Mouse (Mus musculus): Measurements from ENCODE around the gene Nme3. TPM values are rescaled to one million over a fixed set of nuclear protein-coding genes. Genes with fewer than 3 reads are reported as not detected.

Gene Nme3
- 10 to 100 TPM; 33.8 to 36.0 TPM for total RNA-seq (2021)
- long read RNA-seq, experiment 1, transcript Nme3-203 (4 exons, 484 nt) = minor isoform, 6 of 22 reads
- long read RNA-seq, experiment 1, transcript Nme3-201 (5 exons, 715 nt) = major isoform, 12 of 22 reads
- long read RNA-seq, experiment 1, partial matches to known transcripts = 1 of 22 reads
- long read RNA-seq, experiment 1, other reads (novel, unspliced or antisense) = 3 of 22 reads
- long read RNA-seq, experiment 2, transcript Nme3-201 (5 exons, 715 nt) = major isoform, 6 of 11 reads
- long read RNA-seq, experiment 2, partial matches to known transcripts = 0 of 11 reads
- long read RNA-seq, experiment 2, other reads (novel, unspliced or antisense) = 1 of 11 reads

DNA sequence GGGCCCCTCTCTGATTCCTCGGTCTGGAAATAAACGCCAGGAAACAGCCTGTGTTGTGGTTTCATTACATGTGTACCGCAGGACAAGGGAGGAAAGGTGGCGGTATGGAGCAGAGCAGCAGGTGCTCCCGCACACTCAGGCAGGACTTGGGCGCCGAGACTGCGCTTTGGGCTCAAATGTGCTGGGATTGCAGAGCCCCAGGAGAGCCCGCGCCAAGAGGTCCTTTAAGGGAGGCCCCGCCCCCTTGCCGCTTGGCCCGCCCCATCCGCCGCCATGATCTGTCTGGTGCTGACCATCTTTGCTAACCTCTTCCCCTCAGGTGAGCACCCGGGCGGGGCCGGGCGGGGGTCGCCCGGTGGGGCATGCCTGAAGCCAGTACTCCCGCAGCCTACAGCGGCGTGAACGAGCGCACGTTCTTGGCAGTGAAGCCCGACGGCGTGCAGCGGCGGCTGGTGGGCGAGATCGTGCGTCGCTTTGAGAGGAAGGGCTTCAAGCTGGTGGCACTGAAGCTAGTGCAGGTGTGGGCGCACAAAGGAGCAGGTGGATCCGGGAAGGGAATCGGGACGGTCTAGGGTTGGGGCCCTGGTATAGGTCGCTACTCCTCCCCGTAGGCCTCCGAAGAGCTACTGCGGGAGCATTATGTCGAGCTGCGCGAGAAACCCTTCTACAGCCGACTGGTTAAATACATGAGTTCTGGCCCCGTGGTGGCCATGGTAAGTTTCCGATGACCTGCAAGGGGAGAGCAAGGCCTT is at the start of gene Nme3:
TSS of gene Nme3 (plus strand) at position 260 of the 752 bp plus-strand sequence.
- DNase-seq = peak; percentile 74 to 84

- no peak for DNase-seq
These were observed 48.9 kb upstream of the Nme3 start for GRCm38 (mm10) chr17:24847386-24847785.

DNA sequence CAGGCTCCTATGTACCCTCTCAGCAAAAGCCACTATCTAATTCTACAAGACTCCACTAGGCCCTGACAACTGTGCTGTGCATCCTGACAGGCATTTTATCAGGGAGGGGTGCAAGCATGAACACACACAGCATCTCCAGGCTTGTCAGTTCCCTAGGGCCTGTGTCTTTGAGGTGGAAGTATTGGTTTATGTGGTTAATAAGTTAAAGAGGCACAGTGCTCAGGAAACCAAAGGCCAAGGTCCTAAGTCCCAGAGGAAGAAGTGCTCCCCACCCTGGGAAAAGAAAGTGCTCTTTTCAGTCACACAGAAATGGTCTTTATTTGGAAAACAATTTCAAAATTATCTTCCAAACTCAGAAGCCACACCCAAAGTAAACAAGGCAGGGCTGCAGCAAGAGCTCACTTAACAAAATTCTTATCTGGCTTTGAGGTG is 47.7 kb upstream of the Nme3 start:
- DNase-seq = peak in 1 of 2 experiments; percentile 16

DNA sequence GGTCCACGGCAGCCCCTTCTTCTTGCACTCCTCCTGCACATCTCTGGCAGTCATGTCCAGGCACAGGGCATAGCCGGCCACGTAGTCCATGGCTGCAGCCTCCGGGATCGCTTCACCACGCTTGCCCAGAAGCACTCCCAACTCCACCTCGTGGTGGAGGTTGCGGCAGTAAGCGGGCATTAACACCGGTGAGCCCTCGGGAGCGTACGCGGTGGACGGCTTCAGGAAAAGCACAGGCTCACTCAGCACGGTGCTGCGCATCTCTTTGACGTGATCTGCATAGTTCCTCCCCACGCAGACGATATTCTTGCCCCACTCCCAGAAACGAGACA is 46.6 kb upstream of the Nme3 start:
- no peak for DNase-seq

GRCm38 (mm10) chr17:24850065-24850772 is 46.1 kb upstream of the Nme3 start, which contains the start of gene Fahd1:
Fahd1 (minus strand) TSS chr17:24850364.
- DNase-seq = peak; percentile 96 to 99

- no peak for DNase-seq
These were observed 45.5 kb upstream of the Nme3 start for GRCm38 (mm10) chr17:24850773-24851127.

GRCm38 (mm10) chr17:24851381-24852125 is 44.7 kb upstream of the Nme3 start:
- DNase-seq = peak; percentile 18 to 26

GRCm38 (mm10) chr17:24855838-24856464 is 40.3 kb upstream of the Nme3 start:
- no peak for DNase-seq

DNA sequence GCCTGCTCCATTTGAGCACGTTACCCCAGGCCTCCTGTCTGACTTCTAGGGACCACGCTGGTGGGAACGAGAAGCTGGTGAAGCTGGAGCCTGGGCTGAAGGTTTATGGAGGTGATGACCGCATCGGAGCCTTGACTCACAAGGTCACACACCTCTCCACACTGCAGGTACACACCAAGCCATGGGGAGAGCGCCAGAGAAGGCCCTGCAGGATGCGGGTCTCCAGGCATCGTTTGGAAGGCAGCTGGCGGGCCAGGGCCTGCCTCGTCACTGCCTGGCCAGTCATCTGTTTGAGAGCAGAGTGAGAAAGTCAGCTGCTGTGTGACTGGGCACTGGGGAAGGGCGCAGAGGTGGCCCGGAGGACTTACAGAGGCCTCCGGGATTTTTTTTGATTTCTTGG is 39.7 kb upstream of the Nme3 start:
- DNase-seq = no peak

GRCm38 (mm10) chr17:24857831-24858470 is 38.3 kb upstream of the Nme3 start:
- no peak for DNase-seq

- DNase-seq = no peak
These were observed 37.3 kb upstream of the Nme3 start for GRCm38 (mm10) chr17:24858967-24859366.

- no peak for DNase-seq
These were observed 36.2 kb upstream of the Nme3 start for GRCm38 (mm10) chr17:24860076-24860475.

- DNase-seq = no peak
These were observed 34.5 kb upstream of the Nme3 start for GRCm38 (mm10) chr17:24861785-24862184.

DNA sequence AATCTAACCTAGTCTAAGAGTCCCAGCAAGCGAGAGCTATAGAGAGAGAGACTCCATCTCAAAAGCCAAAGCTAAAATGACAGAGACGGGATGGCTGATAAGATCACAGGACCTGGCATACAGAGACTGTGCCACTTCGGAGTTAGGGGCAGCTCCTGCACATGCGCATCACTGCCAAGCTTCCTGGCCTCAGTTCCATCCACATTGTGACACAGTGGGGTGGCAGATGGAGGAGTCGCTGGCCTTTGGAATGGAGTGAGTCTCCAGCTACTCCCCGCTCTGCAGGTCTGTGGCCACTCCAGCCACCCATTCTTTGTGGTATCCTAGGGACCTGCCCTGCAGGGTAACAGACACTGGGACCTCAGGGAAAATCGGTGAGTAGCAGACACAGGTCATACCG is 30.5 kb upstream of the Nme3 start, which contains the start of gene Igfals:
TSS of gene Igfals (plus strand) at position 222 of the 400 bp plus-strand sequence.
- no peak for DNase-seq

DNA sequence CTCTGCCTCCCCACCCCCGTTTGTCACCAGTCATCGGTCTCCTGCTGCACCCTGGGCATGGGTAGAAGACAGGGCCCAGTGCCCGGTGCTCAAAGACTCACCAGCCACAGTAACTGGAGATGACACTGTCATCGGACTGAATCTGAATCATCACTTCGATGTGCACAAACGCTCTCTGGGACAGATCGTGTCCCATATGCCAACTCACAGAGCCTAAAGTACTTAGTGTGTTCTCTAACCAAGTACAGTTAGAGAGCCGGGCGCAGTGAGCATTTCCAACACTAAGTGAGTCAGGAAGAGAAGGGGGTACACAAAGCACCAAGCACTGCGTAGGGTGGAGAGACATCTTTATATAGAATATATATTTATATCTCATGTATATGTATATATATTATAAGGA is 28.4 kb upstream of the Nme3 start:
- no peak for DNase-seq

- no peak for DNase-seq
These were observed 22.4 kb upstream of the Nme3 start for GRCm38 (mm10) chr17:24873695-24874404.

- no peak for DNase-seq
These were observed 21.9 kb upstream of the Nme3 start for GRCm38 (mm10) chr17:24874405-24874745.

- no peak for DNase-seq
These were observed 21.3 kb upstream of the Nme3 start for GRCm38 (mm10) chr17:24874989-24875388.

GRCm38 (mm10) chr17:24877336-24878116 is 18.8 kb upstream of the Nme3 start:
- peak; percentile 25 to 44 for DNase-seq

GRCm38 (mm10) chr17:24878117-24878397 is 18.2 kb upstream of the Nme3 start:
- DNase-seq = peak; percentile 79 to 81

All from heart, adult 18-20 months (tissue).